Mouse (Mus musculus): Measurements from ENCODE around the gene Tmem200a. TPM values are rescaled to one million over a fixed set of nuclear protein-coding genes. Genes with fewer than 3 reads are reported as not detected.

The Tmem200a gene
- polyA plus RNA-seq, 1 experiment from 2014 or later, result not detected

DNA sequence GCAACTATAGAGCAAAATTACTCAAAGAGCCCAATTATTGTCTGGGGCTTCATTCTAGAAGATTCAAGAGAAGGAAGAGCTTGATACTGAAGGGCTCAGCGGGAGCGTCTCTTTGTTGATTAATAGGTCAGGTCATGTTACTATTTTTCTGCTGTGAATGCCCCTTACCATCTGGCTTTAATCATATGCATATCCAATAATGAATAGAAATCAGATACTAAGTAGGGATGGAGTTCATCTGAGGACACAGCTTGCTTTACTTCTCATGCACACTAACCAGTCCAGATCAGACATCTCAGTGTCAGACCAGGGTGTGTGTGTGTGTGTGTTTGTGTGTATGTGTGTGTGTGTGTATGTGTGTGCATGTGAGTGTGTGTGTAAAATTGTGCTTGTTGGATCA is 201.1 kb downstream of the Tmem200a start:
- no peak for TF ChIP-seq CTCF (IDR thresholded peaks at IDR 0.05; ENCODE audit: low read depth)
- no peak for TF ChIP-seq EP300 (IDR thresholded peaks at IDR 0.05; ENCODE audit: low read depth)
- Histone ChIP-seq H3K27ac (ENCODE audit: low read depth) (no peak overlapping the region), H3K9ac (replicated peaks) (no peak overlapping the region), H3K4me2 (ENCODE audit: low read depth, low read length) (no peak overlapping the region), H3K4me1 (ENCODE audit: insufficient read depth) (no peaks in the 10 kb centered on the region), H3K27me3 (ENCODE audit: insufficient read depth, low read length) (no peaks in the 10 kb centered on the region), H3K36me3 (replicated peaks; ENCODE audit: insufficient read depth, low read length) (no peaks in the 10 kb centered on the region), H3K4me3 (ENCODE audit: low read depth, low read length) (no peak overlapping the region), H3K9me3 (ENCODE audit: low read length) (no peaks in the 10 kb centered on the region)
- DNase-seq, result no peak
- 93% methylated on average over 2 of the region's 2 CpGs for WGBS (ENCODE audit: insufficient replicate concordance)
- ATAC-seq, result no peak

DNA sequence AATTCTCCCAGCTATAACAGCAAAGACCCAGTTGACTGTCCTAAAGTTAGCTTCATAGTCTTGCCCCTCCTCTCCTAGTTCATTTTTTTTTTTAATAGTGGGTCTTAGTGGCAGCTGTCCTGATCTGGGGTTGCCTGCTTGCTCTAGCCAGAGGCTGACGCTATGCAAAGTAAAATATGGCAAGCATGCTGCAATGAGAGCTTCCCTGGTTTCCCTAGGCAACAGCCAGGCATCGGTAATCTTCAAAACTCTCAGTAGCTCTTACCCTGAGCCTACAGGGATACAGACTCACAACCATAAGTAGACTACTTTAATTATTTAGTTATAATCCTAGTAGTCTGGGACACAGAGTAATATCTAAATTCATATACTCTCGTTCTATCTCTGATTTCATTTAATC is 202.0 kb downstream of the Tmem200a start:
- no peaks in the 10 kb centered on the region for H3K27me3 ChIP-seq (ENCODE audit: insufficient read depth, low read length)
- H3K36me3 ChIP-seq (replicated peaks; ENCODE audit: insufficient read depth, low read length), result no peaks in the 10 kb centered on the region
- ATAC-seq (no peak), DNase-seq (no peak)
- no peak overlapping the region for H3K9ac ChIP-seq (replicated peaks)
- H3K9me3 ChIP-seq (ENCODE audit: low read length), result no peaks in the 10 kb centered on the region
- TF ChIP-seq CTCF (IDR thresholded peaks at IDR 0.05; ENCODE audit: low read depth), result no peak
- TF ChIP-seq EP300 (IDR thresholded peaks at IDR 0.05; ENCODE audit: low read depth), result no peak
- H3K4me3 ChIP-seq (ENCODE audit: low read depth, low read length), result no peak overlapping the region
- H3K27ac ChIP-seq (ENCODE audit: low read depth), result no peak overlapping the region
- H3K4me1 ChIP-seq (ENCODE audit: insufficient read depth), result no peaks in the 10 kb centered on the region
- no peak overlapping the region for H3K4me2 ChIP-seq (ENCODE audit: low read depth, low read length)
- 65% methylated on average over 3 of the region's 3 CpGs for WGBS (ENCODE audit: insufficient replicate concordance)

GRCm38 (mm10) chr10:25868739-25869138 is 210.1 kb downstream of the Tmem200a start:
- Histone ChIP-seq H3K4me1 (ENCODE audit: insufficient read depth) (no peaks in the 10 kb centered on the region), H3K36me3 (replicated peaks; ENCODE audit: insufficient read depth, low read length) (no peaks in the 10 kb centered on the region), H3K27me3 (ENCODE audit: insufficient read depth, low read length) (no peaks in the 10 kb centered on the region), H3K9ac (replicated peaks) (no peak overlapping the region), H3K4me3 (ENCODE audit: low read depth, low read length) (no peak overlapping the region), H3K27ac (ENCODE audit: low read depth) (no peak overlapping the region), H3K4me2 (ENCODE audit: low read depth, low read length) (no peak overlapping the region), H3K9me3 (ENCODE audit: low read length) (no peaks in the 10 kb centered on the region)
- no peak for DNase-seq
- ATAC-seq, result no peak
- TF ChIP-seq EP300 (IDR thresholded peaks at IDR 0.05; ENCODE audit: low read depth) (no peak), CTCF (IDR thresholded peaks at IDR 0.05; ENCODE audit: low read depth) (no peak)
- WGBS (ENCODE audit: insufficient replicate concordance), result 77% methylated on average over 6 of the region's 6 CpGs

Other genes starting within 250 kb of the Tmem200a start
- not detected in 2 replicates for gene Gm9767, start 797 bp downstream of the Tmem200a start, polyA plus RNA-seq (2015; fragmentation: Nextera tagmentation; extraction: Ambion mirVana)
- gene Samd3, start 150.7 kb upstream of the Tmem200a start, polyA plus RNA-seq (2015; fragmentation: Nextera tagmentation; extraction: Ambion mirVana), result 0.14 TPM in 1 of 2 replicates, not detected in the other

All from liver, postnatal 0 days (tissue).